8 mouse cellular contexts compared by ENCODE assay signal in genomic region chr9:21369080-21369479, GRCm38 (mm10). TPM values are rescaled to one million over a fixed set of nuclear protein-coding genes. Genes with fewer than 3 reads are reported as not detected.
A peak's percentile ranks its signal among the peaks of the same experiment; 100 is the strongest.
DNase-seq lines count a peak whose midpoint lies in the region; ATAC-seq and TF ChIP-seq lines count a peak whose summit lies in the region.

No protein-coding gene starts in this region.

- H3K4me3 ChIP-seq in cerebellum, adult 2 months (replicated peaks; ENCODE audit: insufficient read depth, low read depth, low read length) = peak overlapping the region; percentile 28
- peak overlapping the region; percentile 85 for H3K4me3 ChIP-seq in megakaryocyte, embryonic 14.5 days (replicated peaks)
- peak overlapping the region; percentile 82 for H3K4me3 ChIP-seq in limb, embryonic 15.5 days
- H3K4me3 ChIP-seq in stomach, embryonic 16.5 days (replicated peaks; ENCODE audit: low read length) = peak overlapping the region; percentile 72

- H3K4me2 ChIP-seq in limb, embryonic 15.5 days = peak overlapping the region; percentile 67
- H3K4me2 ChIP-seq in stomach, embryonic 16.5 days (ENCODE audit: low read depth, low read length) = peak overlapping the region; percentile 85

- TF ChIP-seq POLR2A in cerebellum, adult 2 months (IDR thresholded peaks at IDR 0.05; ENCODE audit: borderline replicate concordance, insufficient read depth, low read length) = no peak

- no peak for TF ChIP-seq CTCF in cerebellum, adult 2 months (IDR thresholded peaks at IDR 0.05; ENCODE audit: borderline replicate concordance, insufficient read depth, low read depth, low read length)

- WGBS in cerebellum, adult 2 months = 11% methylated on average over 11 of the region's 11 CpGs
- WGBS in limb, embryonic 15.5 days = 65% methylated on average over 11 of the region's 11 CpGs
- 54% methylated on average over 11 of the region's 11 CpGs for WGBS in stomach, embryonic 16.5 days

- H3K4me1 ChIP-seq in cerebellum, adult 2 months (ENCODE audit: control insufficient read depth, insufficient read depth, low read length) = no peaks in the 10 kb centered on the region
- peaks cover 67% of the 10 kb centered on the region for H3K4me1 ChIP-seq in megakaryocyte, embryonic 14.5 days
- peaks cover 13% of the 10 kb centered on the region for H3K4me1 ChIP-seq in limb, embryonic 15.5 days
- peaks cover 13% of the 10 kb centered on the region for H3K4me1 ChIP-seq in stomach, embryonic 16.5 days (ENCODE audit: control insufficient read depth, insufficient read depth, low read length)

- peaks cover 29% of the 10 kb centered on the region for H3K36me3 ChIP-seq in megakaryocyte, embryonic 14.5 days (replicated peaks; ENCODE audit: low read length)
- peaks cover 14% of the 10 kb centered on the region for H3K36me3 ChIP-seq in limb, embryonic 15.5 days
- peaks cover 3% of the 10 kb centered on the region; the same call in 1 of the 2 replicates for H3K36me3 ChIP-seq in stomach, embryonic 16.5 days (ENCODE audit: control insufficient read depth, insufficient read depth, low read length)

- no peaks in the 10 kb centered on the region for H3K27me3 ChIP-seq in cerebellum, adult 2 months (ENCODE audit: control insufficient read depth, insufficient read depth, low read length)
- no peaks in the 10 kb centered on the region for H3K27me3 ChIP-seq in megakaryocyte, embryonic 14.5 days (replicated peaks)
- H3K27me3 ChIP-seq in limb, embryonic 15.5 days = no peaks in the 10 kb centered on the region
- no peaks in the 10 kb centered on the region for H3K27me3 ChIP-seq in stomach, embryonic 16.5 days (ENCODE audit: control insufficient read depth, insufficient read depth, low read length)

- no peak overlapping the region for H3K9ac ChIP-seq in limb, embryonic 15.5 days
- peak overlapping the region; percentile 86; the same call in 1 of the 2 replicates for H3K9ac ChIP-seq in stomach, embryonic 16.5 days (ENCODE audit: low read length)

- no peaks in the 10 kb centered on the region for H3K9me3 ChIP-seq in megakaryocyte, embryonic 14.5 days
- no peaks in the 10 kb centered on the region for H3K9me3 ChIP-seq in limb, embryonic 15.5 days
- H3K9me3 ChIP-seq in stomach, embryonic 16.5 days (replicated peaks; ENCODE audit: control insufficient read depth, low read length) = no peaks in the 10 kb centered on the region

- ATAC-seq in megakaryocyte, adult 5-6 weeks (ENCODE audit: poor library complexity, severe bottlenecking) = no peak
- ATAC-seq in limb, embryonic 15.5 days (ENCODE audit: insufficient number of reproducible peaks, low FRiP score, low TSS enrichment, low read depth) = no peak
- ATAC-seq in stomach, embryonic 16.5 days (ENCODE audit: insufficient read depth, low FRiP score) = no peak

- DNase-seq in cerebellum, adult 2 months = peak in 1 of 2 experiments; percentile 23
- no peak for DNase-seq in cerebellum, postnatal 36 days
- no peak for DNase-seq in urinary bladder, postnatal 4 days (ENCODE audit: low spot score in 2 of 2)
- no peak for DNase-seq in lung, postnatal 36 days

- no peak overlapping the region for H3K27ac ChIP-seq in cerebellum, adult 2 months (ENCODE audit: insufficient read depth, low read length)
- no peak overlapping the region for H3K27ac ChIP-seq in limb, embryonic 15.5 days
- H3K27ac ChIP-seq in stomach, embryonic 16.5 days (ENCODE audit: low read length) = no peak overlapping the region

RNA-seq across cellular contexts. Expression of gene Ilf3, which starts 1.4 kb away (rescaled TPM):
- 81.0 and 81.1 TPM in 2 replicates for polyA plus RNA-seq in cerebellum, adult 2 months (2012; rRNA removed)
- 55.5 and 62.9 TPM in 2 replicates for polyA plus RNA-seq in megakaryocyte, embryonic 14.5 days (2012; ENCODE audit: insufficient read depth, low replicate concordance)
- total RNA-seq in megakaryocyte, adult 5-6 weeks (2015) = 21.7 and 22.9 TPM in 2 replicates
- total RNA-seq in megakaryocyte, adult 5-6 weeks (2017) = 42.0 and 42.5 TPM in 2 replicates
- polyA plus RNA-seq in limb, embryonic 15.5 days (2015; fragmentation: Nextera tagmentation; extraction: Ambion mirVana) = 169 and 174 TPM in 2 replicates
- 144 and 147 TPM in 2 replicates for polyA plus RNA-seq in stomach, embryonic 16.5 days (2015; fragmentation: Nextera tagmentation; extraction: Ambion mirVana)

RNA-seq across cellular contexts. Expression of gene Qtrt1, which starts 42.6 kb away (rescaled TPM):
- 37.5 and 39.5 TPM in 2 replicates for polyA plus RNA-seq in cerebellum, adult 2 months (2012; rRNA removed)
- 20.1 and 20.7 TPM in 2 replicates for polyA plus RNA-seq in megakaryocyte, embryonic 14.5 days (2012; ENCODE audit: insufficient read depth, low replicate concordance)
- 5.4 and 11.8 TPM in 2 replicates for total RNA-seq in megakaryocyte, adult 5-6 weeks (2015)
- total RNA-seq in megakaryocyte, adult 5-6 weeks (2017) = 6.7 and 9.8 TPM in 2 replicates
- 42.3 and 45.0 TPM in 2 replicates for polyA plus RNA-seq in limb, embryonic 15.5 days (2015; fragmentation: Nextera tagmentation; extraction: Ambion mirVana)
- 51.1 and 51.4 TPM in 2 replicates for polyA plus RNA-seq in stomach, embryonic 16.5 days (2015; fragmentation: Nextera tagmentation; extraction: Ambion mirVana)

RNA-seq across cellular contexts. Expression of gene Slc44a2, which starts 48.6 kb away (rescaled TPM):
- polyA plus RNA-seq in cerebellum, adult 2 months (2012; rRNA removed) = 67.7 and 70.3 TPM in 2 replicates
- polyA plus RNA-seq in megakaryocyte, embryonic 14.5 days (2012; ENCODE audit: insufficient read depth, low replicate concordance) = 46.8 and 61.6 TPM in 2 replicates
- total RNA-seq in megakaryocyte, adult 5-6 weeks (2015) = 112 and 124 TPM in 2 replicates
- total RNA-seq in megakaryocyte, adult 5-6 weeks (2017) = 101 and 116 TPM in 2 replicates
- 137 and 150 TPM in 2 replicates for polyA plus RNA-seq in limb, embryonic 15.5 days (2015; fragmentation: Nextera tagmentation; extraction: Ambion mirVana)
- polyA plus RNA-seq in stomach, embryonic 16.5 days (2015; fragmentation: Nextera tagmentation; extraction: Ambion mirVana) = 116 and 130 TPM in 2 replicates

RNA-seq across cellular contexts. Expression of gene Dnm2, which starts 55.6 kb away (rescaled TPM):
- polyA plus RNA-seq in cerebellum, adult 2 months (2012; rRNA removed) = 66.9 and 68.6 TPM in 2 replicates
- polyA plus RNA-seq in megakaryocyte, embryonic 14.5 days (2012; ENCODE audit: insufficient read depth, low replicate concordance) = 714 and 929 TPM in 2 replicates
- total RNA-seq in megakaryocyte, adult 5-6 weeks (2015) = 94.9 and 101 TPM in 2 replicates
- 131 and 144 TPM in 2 replicates for total RNA-seq in megakaryocyte, adult 5-6 weeks (2017)
- 76.1 and 84.4 TPM in 2 replicates for polyA plus RNA-seq in limb, embryonic 15.5 days (2015; fragmentation: Nextera tagmentation; extraction: Ambion mirVana)
- polyA plus RNA-seq in stomach, embryonic 16.5 days (2015; fragmentation: Nextera tagmentation; extraction: Ambion mirVana) = 81.4 and 97.2 TPM in 2 replicates

RNA-seq across cellular contexts. Expression of gene Ap1m2, which starts 56.9 kb away (rescaled TPM):
- 1.6 and 1.8 TPM in 2 replicates for polyA plus RNA-seq in cerebellum, adult 2 months (2012; rRNA removed)
- not detected in 2 replicates for polyA plus RNA-seq in megakaryocyte, embryonic 14.5 days (2012; ENCODE audit: insufficient read depth, low replicate concordance)
- 0.31 and 0.32 TPM in 2 replicates for total RNA-seq in megakaryocyte, adult 5-6 weeks (2015)
- 0.92 and 1.6 TPM in 2 replicates for total RNA-seq in megakaryocyte, adult 5-6 weeks (2017)
- polyA plus RNA-seq in limb, embryonic 15.5 days (2015; fragmentation: Nextera tagmentation; extraction: Ambion mirVana) = 42.3 and 43.2 TPM in 2 replicates
- polyA plus RNA-seq in stomach, embryonic 16.5 days (2015; fragmentation: Nextera tagmentation; extraction: Ambion mirVana) = 77.7 and 86.3 TPM in 2 replicates

Comparison
In these comparisons a context has a peak if more than half of its experiments do, and no peak if none do; other contexts are left out.
1. H3K4me3 ChIP-seq: peak in every context shown above with its lines; median percentile 85 in megakaryocyte, embryonic 14.5 days; 82 in limb, embryonic 15.5 days; 72 in stomach, embryonic 16.5 days; 28 in cerebellum, adult 2 months.